Mouse (Mus musculus) embryonic facial prominence, embryonic 14.5 days (tissue): ENCODE measurements at regions not wholly inside any gene's neighbourhood (a gene's known extent, or its start where the extent isn't known, plus 50 kb on each side); places are given as distances from the start of the nearest gene placed in this dataset.

Source experiments
- ATAC-seq: fragments of 200-750 bp; cut with Nextera tagmentation; 2 replicates; pipeline ENCODE4 v1.8.0; 2017; ENCODE audit warnings: low read depth, moderate number of reproducible peaks, moderate TSS enrichment
- DNase-seq: peaks from one replicate; pipeline ENCODE4 v3.0.0-alpha.2; 2015; ENCODE audit warnings: low spot score
- H3K27ac ChIP-seq: fragments of 300-500 bp; sonication (generic); replicated peaks from 2 replicates; pipeline ENCODE4 v1.5.1; 2014; ENCODE audit warnings: low read depth, mild to moderate bottlenecking, low read length, moderate library complexity
- H3K27me3 ChIP-seq: fragments of 300-500 bp; sonication (generic); replicated peaks from 2 replicates; pipeline ENCODE4 v1.6.1; 2014; ENCODE audit warnings: low read length; ENCODE audit not compliant: control insufficient read depth, insufficient read depth
- H3K36me3 ChIP-seq: fragments of 300-500 bp; sonication (generic); 2 replicates; pipeline ENCODE4 v1.6.1; 2014; ENCODE audit warnings: low read length, mixed read lengths; ENCODE audit not compliant: control insufficient read depth, insufficient read depth
- H3K4me1 ChIP-seq: fragments of 300-500 bp; sonication (generic); 2 replicates; pipeline ENCODE4 v1.6.1; 2014; ENCODE audit warnings: antibody characterized with exemption, low read length; ENCODE audit not compliant: control insufficient read depth, insufficient read depth
- H3K4me2 ChIP-seq: fragments of 300-500 bp; sonication (generic); 2 replicates; pipeline ENCODE4 v1.6.1; 2014; ENCODE audit warnings: low read depth, mild to moderate bottlenecking, low read length, moderate library complexity, mixed read lengths
- H3K4me3 ChIP-seq: fragments of 300-500 bp; sonication (generic); 2 replicates; pipeline ENCODE4 v1.5.1; 2014; ENCODE audit warnings: low read depth, mild to moderate bottlenecking, low read length
- H3K9ac ChIP-seq: fragments of 300-500 bp; sonication (generic); 2 replicates; pipeline ENCODE4 v1.6.1; 2014; ENCODE audit warnings: low read depth, mild to moderate bottlenecking, low read length, moderate library complexity, mixed read lengths
- H3K9me3 ChIP-seq: fragments of 300-500 bp; sonication (generic); 2 replicates; pipeline ENCODE4 v1.6.1; 2016; ENCODE audit warnings: low read length; ENCODE audit not compliant: control insufficient read depth
- WGBS: fragments of 180-500 bp; shearing (Covaris S2); extraction: QIAGEN DNeasy Blood & Tissue Kit; methylation state at CpG from one replicate; pipeline ENCODE4 v1.1.7; 2014; 5-methylcytosine and 5-hydroxymethylcytosine counted together

DNA sequence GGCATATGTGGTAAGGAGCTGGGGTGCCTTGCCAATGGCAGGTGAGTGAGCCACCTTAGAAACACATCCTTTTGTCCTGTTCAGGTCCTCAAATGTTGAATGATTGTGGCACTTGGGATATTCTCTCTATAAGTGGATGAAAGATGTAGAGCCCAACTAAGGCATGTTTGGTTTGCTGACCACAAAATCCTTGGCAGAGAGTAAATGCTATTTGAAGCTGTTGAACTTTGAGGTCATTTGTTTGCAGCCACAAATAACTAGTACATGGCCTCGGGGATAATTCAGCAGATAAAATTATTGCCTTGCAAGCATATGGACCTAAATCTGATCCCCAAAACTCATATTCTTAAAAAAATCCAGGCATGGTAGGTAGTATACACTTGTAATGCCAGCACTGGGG is 281.2 kb downstream of the Cd47 start:
- H3K27me3 ChIP-seq = no peaks in the 10 kb centered on the region
- ATAC-seq (no peak), DNase-seq (peak; percentile 35)
- no peak overlapping the region for H3K27ac ChIP-seq
- no peaks in the 10 kb centered on the region for H3K36me3 ChIP-seq
- WGBS = 70% methylated on average over 1 of the region's 1 CpGs
- no peaks in the 10 kb centered on the region for H3K4me1 ChIP-seq
- no peak overlapping the region for H3K4me2 ChIP-seq
- H3K9ac ChIP-seq = no peak overlapping the region
- H3K4me3 ChIP-seq = no peak overlapping the region
- H3K9me3 ChIP-seq = 0 out of 2 replicates have a peak, but pooled peaks cover 5% of the 10 kb centered on the region

DNA sequence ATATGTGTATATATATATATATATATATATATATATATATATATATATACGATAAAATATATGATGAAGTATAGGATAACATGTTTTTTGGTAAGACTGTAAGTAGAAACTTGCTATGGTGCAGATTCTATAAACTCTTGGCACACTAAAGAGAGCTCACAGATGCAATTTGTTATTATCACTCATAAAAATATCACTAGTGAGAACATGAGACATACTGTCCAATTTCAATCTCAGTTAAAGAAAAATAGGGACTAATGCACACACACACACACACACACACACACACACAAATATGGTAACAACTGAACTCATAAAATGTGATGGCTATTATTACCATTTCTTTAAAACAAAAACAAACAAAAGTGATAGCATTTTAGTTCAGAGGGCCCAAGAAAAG is 292.0 kb downstream of the Cd47 start:
- no peaks in the 10 kb centered on the region for H3K4me1 ChIP-seq
- no peak overlapping the region for H3K9ac ChIP-seq
- ATAC-seq = no peak
- H3K4me2 ChIP-seq = no peak overlapping the region
- no peak for DNase-seq
- no peaks in the 10 kb centered on the region for H3K27me3 ChIP-seq
- no peaks in the 10 kb centered on the region for H3K9me3 ChIP-seq
- no peak overlapping the region for H3K27ac ChIP-seq
- WGBS = 86% methylated on average over 1 of the region's 1 CpGs
- no peak overlapping the region for H3K4me3 ChIP-seq
- H3K36me3 ChIP-seq = no peaks in the 10 kb centered on the region

DNA sequence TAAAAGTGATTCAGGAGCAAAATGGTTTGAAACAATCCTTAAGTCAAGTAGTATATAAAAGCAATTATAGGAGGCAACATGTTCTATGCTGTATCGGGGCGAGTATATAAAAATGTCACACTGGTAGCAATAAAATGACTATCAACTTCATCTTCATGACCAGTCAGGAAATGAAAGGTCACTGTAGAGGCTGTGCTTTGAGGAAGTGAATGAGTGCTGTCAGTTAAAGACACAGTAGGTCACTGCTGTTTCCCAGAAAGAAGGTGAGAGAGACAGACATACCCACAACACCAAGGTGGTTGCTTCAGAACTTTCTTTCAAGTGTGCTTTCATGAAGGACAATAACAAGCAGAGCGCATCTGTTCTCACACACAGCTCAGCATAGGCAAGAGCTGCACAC is 292.4 kb downstream of the Cd47 start:
- no peaks in the 10 kb centered on the region for H3K36me3 ChIP-seq
- ATAC-seq (no peak), DNase-seq (no peak)
- H3K4me2 ChIP-seq = no peak overlapping the region
- WGBS = 92% methylated on average over 3 of the region's 3 CpGs
- no peak overlapping the region for H3K4me3 ChIP-seq
- no peak overlapping the region for H3K9ac ChIP-seq
- no peak overlapping the region for H3K27ac ChIP-seq
- H3K27me3 ChIP-seq = no peaks in the 10 kb centered on the region
- H3K4me1 ChIP-seq = no peaks in the 10 kb centered on the region
- H3K9me3 ChIP-seq = no peaks in the 10 kb centered on the region

DNA sequence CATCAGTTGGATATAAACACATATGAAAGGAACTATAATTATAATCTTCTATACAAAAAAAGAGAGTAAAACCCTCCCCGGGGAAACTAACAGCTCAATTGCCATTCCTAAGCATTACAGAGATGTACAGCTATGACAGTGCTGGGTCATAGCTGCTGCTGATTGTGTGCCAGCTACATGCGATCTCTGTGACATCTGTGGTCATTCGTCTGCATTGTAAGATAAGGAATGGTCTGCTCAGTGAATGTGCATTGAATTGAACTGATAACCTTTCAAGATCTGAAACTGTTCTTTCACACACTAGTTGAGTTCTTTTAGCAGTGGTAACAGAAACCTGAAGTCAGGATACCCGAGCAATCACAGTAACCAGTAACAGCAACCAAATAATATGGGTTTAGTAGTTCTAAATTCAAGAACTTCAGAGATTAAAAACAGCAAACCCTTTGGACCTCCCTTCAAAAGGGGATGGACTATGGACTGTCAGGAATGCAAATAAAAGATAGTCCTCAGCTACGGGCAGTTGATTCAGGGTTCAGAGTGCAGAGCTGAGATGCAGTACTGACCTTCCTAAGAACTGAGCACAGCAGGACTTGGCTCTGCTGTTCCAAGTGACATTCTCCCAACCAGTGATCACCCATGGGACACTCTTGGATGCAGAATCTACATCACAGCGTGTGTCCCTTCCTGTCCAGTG is 295.7 kb downstream of the Cd47 start:
- ATAC-seq = no peak
- 85% methylated on average over 6 of the region's 6 CpGs for WGBS
- DNase-seq = no peak

DNA sequence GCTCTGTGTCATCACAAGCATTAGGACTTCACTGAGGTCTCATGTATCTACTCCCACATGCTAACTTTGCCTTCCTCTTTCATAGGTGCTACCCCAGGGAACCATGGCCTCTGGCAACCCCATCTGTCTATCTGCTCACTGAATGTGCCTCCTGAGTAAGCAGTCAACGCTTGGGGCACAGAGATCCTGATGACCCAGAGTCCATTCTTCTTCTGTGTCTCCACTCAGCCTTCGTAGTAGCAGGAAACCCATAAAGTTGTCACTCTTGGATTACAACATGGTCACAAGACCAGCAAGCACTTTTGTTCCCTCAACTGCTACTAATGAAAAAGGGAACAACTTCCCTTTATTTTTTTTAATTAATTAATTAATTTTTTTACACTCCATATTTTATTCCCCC is 296.2 kb downstream of the Cd47 start:
- no peak overlapping the region for H3K4me2 ChIP-seq
- DNase-seq = no peak
- WGBS = 82% methylated on average over 2 of the region's 2 CpGs

More for the DNA sequence above, 295.7 kb downstream of the Cd47 start:
- no peak overlapping the region for H3K9ac ChIP-seq
- no peaks in the 10 kb centered on the region for H3K9me3 ChIP-seq
- H3K27me3 ChIP-seq = no peaks in the 10 kb centered on the region
- H3K27ac ChIP-seq = no peak overlapping the region
- H3K36me3 ChIP-seq = no peaks in the 10 kb centered on the region
- no peak overlapping the region for H3K4me2 ChIP-seq
- H3K4me1 ChIP-seq = no peaks in the 10 kb centered on the region
- H3K4me3 ChIP-seq = no peak overlapping the region

DNA sequence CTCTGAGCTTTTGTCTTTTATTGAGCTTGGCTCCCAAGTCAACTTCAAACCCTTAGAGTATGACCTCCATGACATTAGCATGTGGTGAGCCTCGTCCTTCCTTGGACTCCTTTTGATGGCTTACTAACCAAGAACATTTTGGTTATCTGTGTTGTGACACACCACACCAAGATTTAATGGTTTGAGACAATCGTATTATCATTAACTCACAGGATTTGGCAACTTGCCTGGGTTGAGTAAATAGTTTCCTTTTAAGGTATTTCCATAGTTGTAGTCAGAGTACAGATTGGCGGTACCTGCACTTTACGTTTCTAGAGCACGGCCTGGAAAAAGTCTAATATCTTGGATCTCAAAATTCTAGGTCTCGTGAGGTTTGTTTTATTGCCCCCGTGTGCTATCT is 303.0 kb downstream of the Cd47 start:
- no peaks in the 10 kb centered on the region for H3K27me3 ChIP-seq

More for the DNA sequence above, 296.2 kb downstream of the Cd47 start:
- no peaks in the 10 kb centered on the region for H3K27me3 ChIP-seq
- no peaks in the 10 kb centered on the region for H3K4me1 ChIP-seq
- H3K9me3 ChIP-seq = no peaks in the 10 kb centered on the region
- no peak overlapping the region for H3K9ac ChIP-seq
- no peak for ATAC-seq
- no peaks in the 10 kb centered on the region for H3K36me3 ChIP-seq
- no peak overlapping the region for H3K27ac ChIP-seq
- H3K4me3 ChIP-seq = no peak overlapping the region

DNA sequence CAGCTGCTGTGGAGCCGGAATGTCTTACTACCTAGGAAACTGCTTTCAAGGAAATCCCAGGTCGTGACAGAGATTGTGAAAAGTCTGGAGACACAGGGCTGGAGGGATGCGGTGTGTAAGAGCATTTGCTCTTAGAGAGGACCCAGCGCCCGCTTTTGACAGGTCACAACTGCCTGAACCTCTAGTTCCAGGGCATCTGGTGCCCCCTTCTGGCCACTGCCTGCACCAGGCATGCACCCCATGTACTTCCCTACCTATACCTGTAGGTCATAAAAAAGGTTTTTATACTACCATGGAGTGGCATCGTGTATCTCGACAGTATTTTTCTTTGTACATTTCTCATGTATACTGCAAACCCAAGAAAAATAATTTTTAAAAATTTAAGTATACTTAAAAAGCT is 314.0 kb downstream of the Bbx start:
- no peaks in the 10 kb centered on the region for H3K4me1 ChIP-seq
- no peak overlapping the region for H3K27ac ChIP-seq
- H3K27me3 ChIP-seq = no peaks in the 10 kb centered on the region
- no peak for ATAC-seq
- 98% methylated on average over 7 of the region's 7 CpGs for WGBS
- H3K4me2 ChIP-seq = no peak overlapping the region
- H3K36me3 ChIP-seq = no peaks in the 10 kb centered on the region
- H3K9me3 ChIP-seq = no peaks in the 10 kb centered on the region
- no peak for DNase-seq
- H3K9ac ChIP-seq = no peak overlapping the region
- no peak overlapping the region for H3K4me3 ChIP-seq

More for the DNA sequence above, 303.0 kb downstream of the Cd47 start:
- H3K4me3 ChIP-seq = no peak overlapping the region
- H3K9ac ChIP-seq = no peak overlapping the region
- no peak overlapping the region for H3K27ac ChIP-seq
- ATAC-seq (no peak), DNase-seq (no peak)
- no peaks in the 10 kb centered on the region for H3K4me1 ChIP-seq
- H3K9me3 ChIP-seq = no peaks in the 10 kb centered on the region
- H3K36me3 ChIP-seq = no peaks in the 10 kb centered on the region
- 78% methylated on average over 7 of the region's 7 CpGs for WGBS
- H3K4me2 ChIP-seq = no peak overlapping the region

DNA sequence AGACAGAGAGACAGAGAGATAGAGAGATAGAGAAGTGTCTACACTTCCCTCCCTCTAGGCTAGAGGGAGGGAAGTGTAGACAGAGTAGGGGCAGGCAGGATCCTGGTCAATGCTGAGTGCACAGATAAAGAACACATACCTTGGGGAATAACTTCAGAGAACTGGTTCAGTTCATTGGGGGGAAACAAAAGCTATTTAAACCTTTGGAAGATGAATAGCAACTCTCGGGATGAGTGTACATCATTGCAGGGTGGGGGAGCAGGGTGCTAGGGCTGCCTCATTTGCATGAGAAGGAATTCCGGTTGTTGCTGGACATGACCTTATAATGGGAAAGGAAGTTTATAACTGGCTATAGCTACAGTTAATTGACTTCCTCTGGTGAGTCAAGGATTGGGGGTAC is 309.7 kb downstream of the Bbx start:
- Histone ChIP-seq H3K4me3 (no peak overlapping the region), H3K27me3 (no peaks in the 10 kb centered on the region), H3K9ac (no peak overlapping the region), H3K27ac (no peak overlapping the region), H3K9me3 (no peaks in the 10 kb centered on the region), H3K36me3 (no peaks in the 10 kb centered on the region), H3K4me2 (no peak overlapping the region), H3K4me1 (no peaks in the 10 kb centered on the region)
- DNase-seq (no peak), ATAC-seq (no peak)
- WGBS = 77% methylated on average over 2 of the region's 2 CpGs

DNA sequence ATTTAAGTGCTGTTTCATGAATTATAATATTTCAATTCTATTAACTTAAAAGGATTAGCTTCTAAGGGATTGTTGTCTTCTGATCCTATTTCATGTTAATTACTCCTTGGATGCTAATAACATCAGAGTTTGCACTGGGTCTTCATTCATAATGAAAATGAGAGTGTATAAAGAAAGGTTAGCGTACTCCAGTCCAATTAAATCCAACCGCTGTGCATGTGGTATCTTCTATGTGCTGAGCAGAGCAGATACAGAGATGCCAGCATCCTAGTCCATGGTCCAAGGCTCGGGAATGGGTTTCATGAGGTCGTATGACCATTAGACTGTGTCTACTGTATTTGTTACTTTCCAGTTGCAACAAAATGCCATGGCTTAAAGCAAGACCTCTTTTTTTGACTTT is 307.5 kb downstream of the Bbx start:
- Histone ChIP-seq H3K27ac (no peak overlapping the region), H3K4me1 (no peaks in the 10 kb centered on the region), H3K27me3 (no peaks in the 10 kb centered on the region), H3K9ac (no peak overlapping the region), H3K4me3 (no peak overlapping the region), H3K4me2 (no peak overlapping the region), H3K9me3 (no peaks in the 10 kb centered on the region), H3K36me3 (no peaks in the 10 kb centered on the region)
- WGBS = 92% methylated on average over 4 of the region's 4 CpGs
- ATAC-seq (no peak), DNase-seq (no peak)
